Mouse (Mus musculus) heart, embryonic 14.5 days (tissue): ENCODE results near the gene Fam187a. TPM values are rescaled to one million over a fixed set of nuclear protein-coding genes. Genes with fewer than 3 reads are reported as not detected.

ENCODE experiments used
- ATAC-seq: fragments of 200-750 bp; cut with Nextera tagmentation; 2 replicates; pipeline ENCODE4 v1.8.0; 2017; ENCODE audit warnings: low read depth, moderate TSS enrichment; ENCODE audit not compliant: insufficient number of reproducible peaks, insufficient read depth, low FRiP score
- H3K27ac ChIP-seq, 2 experiments: fragments of 200-500 bp in 1 of 2; fragments of 300-500 bp in 1 of 2; sonication (generic) in 1 of 2; replicated peaks in 1 of 2; 2 replicates each; pipeline ENCODE4 v1.5.1; 2012 to 2014; ENCODE audit warnings: low read depth in 2 of 2, low read length in 2 of 2, control low read depth in 1 of 2, mild to moderate bottlenecking in 1 of 2, mixed read lengths in 1 of 2; ENCODE audit not compliant: control insufficient read depth in 1 of 2, insufficient read depth in 1 of 2
- H3K27me3 ChIP-seq: fragments of 300-500 bp; sonication (generic); 2 replicates; pipeline ENCODE4 v1.6.1; 2014; ENCODE audit warnings: mild to moderate bottlenecking, low read length, control low read depth; ENCODE audit not compliant: control insufficient read depth, insufficient read depth
- H3K36me3 ChIP-seq: fragments of 300-500 bp; sonication (generic); 2 replicates; pipeline ENCODE4 v1.6.1; 2014; ENCODE audit warnings: mild to moderate bottlenecking, control low read depth, low read length, mixed read lengths; ENCODE audit not compliant: control insufficient read depth, insufficient read depth
- H3K4me1 ChIP-seq, 2 experiments: fragments of 200-500 bp in 1 of 2; fragments of 300-500 bp in 1 of 2; sonication (generic) in 1 of 2; 2 replicates each; pipeline ENCODE4 v1.6.1; 2012 to 2014; ENCODE audit warnings: low read length in 2 of 2, control low read depth in 1 of 2, mixed read lengths in 1 of 2; ENCODE audit not compliant: control insufficient read depth in 2 of 2, insufficient read depth in 2 of 2
- H3K4me2 ChIP-seq: fragments of 300-500 bp; sonication (generic); 2 replicates; pipeline ENCODE4 v1.6.1; 2014; ENCODE audit warnings: mild to moderate bottlenecking, low read length
- H3K4me3 ChIP-seq, 2 experiments: fragments of 200-500 bp in 1 of 2; fragments of 300-500 bp in 1 of 2; sonication (generic) in 1 of 2; 2 replicates each; pipeline ENCODE4 v1.5.1; 2012 to 2014; ENCODE audit warnings: low read length in 2 of 2, mild to moderate bottlenecking in 2 of 2, control low read depth in 1 of 2, low read depth in 1 of 2, moderate library complexity in 1 of 2; ENCODE audit not compliant: control insufficient read depth in 1 of 2, insufficient read depth in 1 of 2
- H3K9ac ChIP-seq: fragments of 300-500 bp; sonication (generic); 2 replicates; pipeline ENCODE4 v1.6.1; 2014; ENCODE audit warnings: mild to moderate bottlenecking, low read length
- H3K9me3 ChIP-seq: fragments of 300-500 bp; sonication (generic); 2 replicates; pipeline ENCODE4 v1.6.1; 2016; ENCODE audit warnings: low read length, control low read depth; ENCODE audit not compliant: control insufficient read depth
- WGBS: fragments of 180-500 bp; shearing (Covaris S2); extraction: QIAGEN DNeasy Blood & Tissue Kit; methylation state at CpG from one replicate; pipeline ENCODE4 v1.1.7; 2014; 5-methylcytosine and 5-hydroxymethylcytosine counted together
- polyA plus RNA-seq: library from polyadenylated mRNA; unstranded; fragments of >200 nt; fragmentation: Nextera tagmentation; extraction: Ambion mirVana; gene quantifications from 2 replicates; pipeline ENCODE4 v1.2.1, GENCODE M21; 2014

Gene Fam187a
- polyA plus RNA-seq, 1 experiment from 2014 or later, result not detected

DNA sequence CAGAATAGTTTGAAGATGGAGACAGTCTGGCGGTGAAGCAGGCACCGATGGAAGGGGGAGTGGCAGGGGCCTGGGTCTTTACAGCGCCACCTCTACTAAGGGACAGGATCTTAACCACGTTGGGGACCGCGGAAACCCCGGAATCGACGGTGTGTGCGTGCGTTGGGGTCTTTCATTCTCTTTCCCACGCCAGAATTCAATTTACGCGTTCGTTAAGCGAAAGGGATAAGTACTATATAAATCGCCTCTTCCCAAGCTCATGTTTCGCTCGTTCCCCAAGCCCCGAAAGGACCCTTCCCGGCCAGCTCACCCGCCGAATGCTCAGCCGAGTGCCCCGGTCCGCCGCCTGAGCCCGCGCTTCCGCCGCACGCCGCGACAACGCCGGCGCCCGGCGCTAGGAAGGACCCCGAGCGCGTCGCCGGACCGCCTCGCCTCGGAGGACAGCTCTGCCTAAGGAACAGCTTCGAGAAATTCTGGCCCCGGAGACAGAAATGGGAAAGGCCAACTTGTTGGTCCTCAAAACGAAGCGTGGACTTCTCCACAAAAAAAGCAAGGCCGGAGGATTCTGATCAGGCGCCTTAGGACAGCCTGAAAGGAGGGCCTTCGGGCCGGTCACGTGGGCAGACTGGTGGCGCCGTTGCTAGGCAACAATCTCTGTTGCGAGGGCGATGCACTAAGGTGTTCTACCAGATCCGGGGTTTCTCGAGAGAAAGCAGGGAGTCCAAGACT lies 4.2 kb upstream of the Fam187a start, which contains the start of the genes Eftud2 and Ccdc103:
Eftud2 (minus strand) TSS at position 401 of the 729 bp plus-strand sequence.
Ccdc103 (plus strand) TSS at position 620 of the 729 bp plus-strand sequence.
- H3K9ac ChIP-seq, result peak within 1 kb of the TSS; percentile 89
- peak within 1 kb of the TSS; percentile 77 to 82 for H3K4me3 ChIP-seq
- ATAC-seq, result peak; percentile 73
- H3K27ac ChIP-seq, result peak within 1 kb of the TSS; percentile 81 to 90
- H3K27me3 ChIP-seq, result peaks cover 4% of the 10 kb centered on the region; the same call in 1 of the 2 replicates
- H3K4me1 ChIP-seq, result peaks cover 16 to 32% of the 10 kb centered on the region in 2 experiments
- peak within 1 kb of the TSS; percentile 90 for H3K4me2 ChIP-seq
- peaks cover 20% of the 10 kb centered on the region for H3K36me3 ChIP-seq
- WGBS, result under 1% methylated on average over 62 of the region's 62 CpGs
- H3K9me3 ChIP-seq, result no peaks in the 10 kb centered on the region

DNA sequence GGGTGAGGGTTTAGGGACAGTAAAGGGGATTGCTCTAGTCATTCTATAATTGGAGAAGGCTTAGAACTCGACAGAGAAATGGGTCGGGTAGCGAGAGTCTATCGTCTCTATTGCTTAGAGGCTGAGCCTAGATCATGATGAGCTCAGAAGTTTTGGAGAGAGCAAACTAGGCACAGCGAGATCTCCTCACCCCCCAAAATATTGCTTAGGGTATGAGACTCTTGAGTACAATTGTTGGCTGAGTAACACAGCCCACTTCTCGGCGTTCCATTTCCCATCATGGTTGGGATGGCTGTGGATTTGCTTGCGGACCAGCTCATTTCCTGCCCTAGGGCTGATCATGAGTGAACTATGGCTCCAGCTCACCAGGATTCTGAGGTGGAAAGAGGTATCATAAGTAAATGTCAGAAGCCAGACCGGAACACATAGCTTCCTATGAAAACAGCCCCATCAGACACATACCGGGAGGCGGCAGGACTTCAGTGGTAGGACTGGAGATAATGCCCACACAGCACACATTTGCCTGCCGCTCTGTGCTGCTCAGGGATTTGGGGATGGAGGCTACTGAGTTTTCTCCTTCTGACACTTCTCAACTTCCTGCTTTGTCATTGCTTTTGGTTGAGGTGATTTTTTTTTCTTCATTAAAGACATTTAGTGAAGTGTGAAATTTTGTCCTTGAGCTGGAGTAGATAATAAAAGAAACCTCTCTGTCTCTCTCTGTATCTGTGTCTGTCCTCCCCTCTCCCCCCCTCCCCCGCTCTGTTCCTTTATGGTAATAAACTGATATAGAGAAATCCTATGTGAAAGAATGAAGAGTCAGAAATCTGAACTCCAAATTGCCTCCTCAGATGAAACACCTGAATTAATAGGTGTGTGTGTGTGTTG lies 3.4 kb upstream of the Fam187a start:
- peak overlapping the region; percentile 89 for H3K9ac ChIP-seq
- ATAC-seq, result no peak
- H3K4me2 ChIP-seq, result peak overlapping the region; percentile 90
- peaks cover 4% of the 10 kb centered on the region; the same call in 1 of the 2 replicates for H3K27me3 ChIP-seq
- peaks cover 16 to 32% of the 10 kb centered on the region in 2 experiments for H3K4me1 ChIP-seq
- peak overlapping the region; percentile 77 to 82 for H3K4me3 ChIP-seq
- H3K9me3 ChIP-seq, result no peaks in the 10 kb centered on the region
- peaks cover 12% of the 10 kb centered on the region for H3K36me3 ChIP-seq
- H3K27ac ChIP-seq, result peak overlapping the region in 1 of 2 experiments; percentile 81; a peak in 1 of 4 replicates
- WGBS, result 12% methylated on average over 13 of the region's 13 CpGs

DNA sequence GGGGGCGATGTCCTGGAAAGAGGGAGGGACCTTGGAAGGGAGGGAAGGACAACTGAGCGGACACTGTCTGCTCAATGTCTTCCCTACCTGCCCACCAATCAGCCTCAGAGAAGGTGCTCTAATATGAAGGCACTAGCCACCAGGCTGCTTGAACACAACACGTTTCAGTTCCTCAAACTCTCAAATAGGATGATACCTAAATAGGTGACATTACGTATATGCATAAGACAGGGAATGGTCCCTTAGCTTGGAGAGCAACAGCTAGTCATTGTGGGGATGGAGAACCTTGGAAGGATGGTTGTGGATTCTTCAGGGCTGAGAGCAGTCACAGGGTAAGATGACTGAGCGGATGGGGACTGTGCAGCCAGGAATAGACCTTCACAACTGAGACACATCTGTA lies 2.5 kb downstream of the Fam187a start:
- H3K9me3 ChIP-seq, result no peaks in the 10 kb centered on the region
- H3K27ac ChIP-seq, result no peak overlapping the region
- H3K4me3 ChIP-seq, result no peak overlapping the region
- WGBS, result 80% methylated on average over 5 of the region's 5 CpGs
- no peak overlapping the region for H3K4me2 ChIP-seq
- peaks cover 6% of the 10 kb centered on the region; the same call in 1 of the 2 replicates for H3K27me3 ChIP-seq
- H3K9ac ChIP-seq, result no peak overlapping the region
- no peak for ATAC-seq
- H3K36me3 ChIP-seq, result no peaks in the 10 kb centered on the region
- peaks cover 13 to 15% of the 10 kb centered on the region in 2 experiments for H3K4me1 ChIP-seq

DNA sequence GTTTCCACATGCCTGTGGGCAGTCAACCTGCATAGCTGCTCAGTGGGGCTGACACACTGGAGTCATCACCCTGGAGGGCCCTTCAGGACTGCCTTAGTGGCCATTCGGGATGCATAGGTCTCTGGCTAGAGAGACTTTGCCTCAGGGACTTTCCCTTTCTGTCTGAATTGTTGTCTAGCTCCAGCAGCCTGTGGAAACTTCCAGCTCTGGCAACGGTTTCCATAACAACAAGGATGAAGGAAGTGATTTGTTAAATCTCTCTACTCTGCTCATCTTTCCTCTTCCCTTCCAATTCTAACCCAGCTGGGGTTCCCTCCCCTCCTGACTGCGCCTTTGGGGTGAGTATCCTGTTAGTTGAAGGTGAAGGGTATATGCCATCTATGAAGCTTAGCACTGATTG lies 3.2 kb downstream of the Fam187a start:
- Histone ChIP-seq H3K4me1 (peaks cover 16% of the 10 kb centered on the region in 2 experiments), H3K9me3 (no peaks in the 10 kb centered on the region), H3K27me3 (peaks cover 10% of the 10 kb centered on the region; the same call in 1 of the 2 replicates), H3K36me3 (no peaks in the 10 kb centered on the region), H3K4me3 (no peak overlapping the region), H3K9ac (no peak overlapping the region), H3K4me2 (no peak overlapping the region), H3K27ac (no peak overlapping the region)
- no peak for ATAC-seq
- WGBS, result 66% methylated on average over 3 of the region's 3 CpGs

DNA sequence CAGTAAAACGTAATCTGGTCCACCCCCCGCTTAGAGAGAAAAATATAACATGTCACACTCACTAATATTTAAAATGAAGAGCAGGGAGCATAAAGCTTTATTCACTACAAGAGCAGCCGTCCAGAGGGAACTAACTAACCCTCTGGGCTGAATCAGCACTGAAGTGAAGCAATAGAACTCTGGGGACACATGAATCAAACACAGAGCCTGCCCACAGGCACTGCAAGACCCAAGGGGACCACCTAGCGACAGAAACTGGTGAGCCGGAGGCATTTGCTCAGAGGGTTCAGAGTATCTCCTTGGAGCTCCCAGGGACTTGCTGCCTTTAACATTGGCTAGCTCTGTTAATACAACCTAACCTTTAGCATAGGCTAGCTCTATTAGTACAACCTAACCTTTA lies 5.1 kb downstream of the Fam187a start:
- WGBS, result 69% methylated on average over 5 of the region's 5 CpGs
- H3K4me2 ChIP-seq, result no peak overlapping the region
- H3K4me3 ChIP-seq, result no peak overlapping the region
- no peak for ATAC-seq
- H3K9me3 ChIP-seq, result no peaks in the 10 kb centered on the region
- peaks cover 17% of the 10 kb centered on the region for H3K27me3 ChIP-seq
- peaks cover 9 to 11% of the 10 kb centered on the region in 2 experiments for H3K4me1 ChIP-seq
- H3K9ac ChIP-seq, result no peak overlapping the region
- H3K36me3 ChIP-seq, result no peaks in the 10 kb centered on the region
- H3K27ac ChIP-seq, result no peak overlapping the region

DNA sequence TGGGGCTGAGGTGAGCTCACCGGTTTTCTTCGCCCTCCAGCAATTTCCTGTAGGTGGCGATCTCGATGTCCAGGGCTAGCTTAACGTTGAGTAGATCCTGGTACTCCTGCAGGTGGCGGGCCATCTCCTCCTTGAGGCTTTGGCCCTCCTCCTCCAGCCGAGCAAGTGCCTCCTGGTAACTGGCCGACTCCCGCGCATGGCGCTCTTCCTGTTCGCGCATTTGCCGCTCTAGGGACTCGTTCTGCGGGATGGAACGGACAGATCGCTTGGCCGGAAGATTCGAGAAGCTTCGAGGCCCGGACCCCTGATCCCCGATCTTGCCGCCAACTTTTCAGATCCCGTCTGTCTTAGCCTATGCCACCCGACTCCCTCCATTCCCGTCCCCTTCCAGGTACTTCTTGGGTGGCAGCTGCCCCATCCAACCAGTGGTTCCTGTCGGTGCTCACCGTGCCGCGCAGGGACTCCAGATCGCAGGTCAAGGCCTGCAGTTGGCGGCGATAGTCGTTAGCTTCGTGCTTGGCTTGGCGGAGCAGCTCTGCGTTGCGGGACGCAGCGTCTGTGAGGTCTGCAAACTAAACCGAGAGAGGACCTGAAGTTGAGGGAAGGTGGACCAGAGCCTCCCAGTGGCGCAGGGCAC lies 8.2 kb downstream of the Fam187a start:
- ATAC-seq, result no peak
- Histone ChIP-seq H3K36me3 (no peaks in the 10 kb centered on the region), H3K9me3 (no peaks in the 10 kb centered on the region), H3K4me2 (peak overlapping the region; percentile 74), H3K4me1 (peaks cover 6% of the 10 kb centered on the region in 2 experiments; a peak in 3 of 4 replicates), H3K27ac (no peak overlapping the region), H3K9ac (peak overlapping the region; percentile 62), H3K27me3 (peaks cover 36% of the 10 kb centered on the region), H3K4me3 (peak overlapping the region; percentile 31 to 33)
- WGBS, result 3% methylated on average over 43 of the region's 43 CpGs

DNA sequence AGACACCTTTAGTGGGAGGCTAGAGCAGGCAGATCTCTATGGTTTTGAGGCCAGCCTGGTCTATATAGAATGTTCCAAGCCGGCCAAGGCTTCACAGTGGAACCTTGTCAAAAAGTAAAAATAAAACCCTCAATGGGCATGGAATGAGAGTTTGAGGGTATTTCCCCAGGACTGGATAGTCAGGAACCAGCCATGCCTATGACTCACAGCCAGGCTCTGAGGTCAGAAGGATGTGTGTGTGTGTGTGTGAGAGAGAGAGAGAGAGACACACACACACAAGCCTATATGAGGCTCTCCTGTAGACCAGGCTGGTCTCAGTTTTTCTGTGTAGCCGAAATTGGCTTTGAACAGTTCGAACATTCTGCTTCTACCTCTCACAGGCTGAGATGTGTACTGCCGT lies 9.7 kb downstream of the Fam187a start:
- Histone ChIP-seq H3K27me3 (peaks cover 44% of the 10 kb centered on the region), H3K9me3 (no peaks in the 10 kb centered on the region), H3K27ac (no peak overlapping the region), H3K9ac (no peak overlapping the region), H3K4me1 (peaks cover 6% of the 10 kb centered on the region in 2 experiments; a peak in 3 of 4 replicates), H3K36me3 (no peaks in the 10 kb centered on the region), H3K4me3 (no peak overlapping the region), H3K4me2 (no peak overlapping the region)
- 87% methylated on average over 4 of the region's 4 CpGs for WGBS
- no peak for ATAC-seq
